Mouse (Mus musculus) heart, postnatal 10 days (tissue): ENCODE results near the gene Eif2ak1. TPM values are rescaled to one million over a fixed set of nuclear protein-coding genes. Genes with fewer than 3 reads are reported as not detected.
"Not testable (repeated sequence)": the region's sequence is repeated elsewhere in the genome, so short reads cannot be mapped to it uniquely, and the experiment has no call there.

Experiments
- DNase-seq, 2 experiments: peaks; one replicate each; pipeline ENCODE4 v3.0.0; 2021
- intact Hi-C: fragments of 180-260 bp; cut with DNase I; formaldehyde crosslinking; loops from one replicate; pipeline ENCODE4 v1.15.1; 2025
- total RNA-seq, 2 experiments: library from RNA; stranded (reverse); gene quantifications; 2 replicates each; pipeline ENCODE4 v1.2.3; 2021

Gene Eif2ak1
- total RNA-seq = 10 to 100 TPM; 19.9 to 21.9 TPM

DNA sequence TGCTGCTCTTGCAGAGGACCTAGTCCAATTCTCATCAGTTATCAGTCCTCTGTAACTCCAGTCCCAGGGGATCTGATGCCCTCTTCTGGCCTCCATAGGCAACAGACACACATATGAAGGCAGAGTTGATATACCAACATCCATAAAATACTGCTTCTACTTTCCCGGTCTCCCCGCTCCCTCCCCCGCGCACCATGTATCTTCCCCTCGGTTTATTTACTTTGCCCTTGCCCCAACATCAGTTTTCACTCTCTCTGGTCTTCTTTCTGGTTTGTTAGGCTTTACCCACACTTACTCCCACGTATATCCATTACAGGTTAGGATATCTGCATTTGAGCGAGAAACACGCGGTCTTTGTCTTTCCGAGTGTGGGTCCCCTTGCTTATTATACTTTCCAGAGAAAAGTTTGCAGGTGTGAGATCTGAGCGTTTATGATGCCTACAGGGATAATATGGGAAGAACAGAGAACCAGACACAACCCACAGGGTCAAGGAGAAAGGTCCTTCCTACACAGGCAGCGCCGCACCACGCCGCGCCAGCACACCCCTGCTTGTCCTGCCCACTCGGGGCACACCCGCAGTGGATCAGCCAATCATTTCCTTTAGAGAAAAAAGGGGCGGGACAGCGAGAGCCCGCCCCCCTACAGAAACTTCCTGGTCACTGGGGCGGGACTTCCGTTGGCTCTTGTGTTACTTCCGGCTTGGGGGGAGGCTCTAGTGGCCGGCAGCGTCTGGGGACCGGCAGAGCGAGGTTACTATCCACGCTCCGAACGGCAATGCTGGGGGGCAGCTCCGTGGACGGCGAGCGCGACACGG lies at the start of gene Eif2ak1:
Gene Eif2ak1 (plus strand): TSS at position 673 of the 815 bp plus-strand sequence.
- intact Hi-C loops = no loop called here
- peak; percentile 93 to 95 for DNase-seq

DNA sequence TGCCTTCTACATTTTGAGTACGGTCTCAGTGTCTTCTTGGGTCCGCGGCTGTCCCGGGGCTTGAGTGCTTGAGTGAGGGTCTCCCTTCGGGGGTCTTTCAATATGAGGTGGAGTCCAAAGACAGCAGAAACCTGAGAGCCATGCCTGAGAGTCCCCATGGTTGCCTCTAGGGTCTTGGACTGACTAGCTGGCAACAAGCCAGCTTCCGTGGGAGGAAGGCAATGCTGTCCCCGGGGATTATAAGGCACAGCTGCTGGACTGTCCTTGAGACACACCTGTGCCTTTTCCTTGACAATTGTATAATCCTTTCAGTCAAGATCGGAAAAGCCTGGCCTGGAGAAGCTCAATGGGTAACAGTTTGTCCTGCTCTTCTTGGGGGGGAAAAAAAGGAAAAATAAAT lies 35.6 kb upstream of the Eif2ak1 start:
- intact Hi-C loops = no loop called here
- no peak for DNase-seq

- intact Hi-C loops = no loop called here
- DNase-seq = no peak
Measured at GRCm38 (mm10) chr5:143785391-143785790, 32.2 kb upstream of the Eif2ak1 start.

- intact Hi-C loops, DNase-seq: not testable (repeated sequence)
Measured at GRCm38 (mm10) chr5:143801216-143801615, 16.4 kb upstream of the Eif2ak1 start.

- intact Hi-C loops = no loop called here
- DNase-seq = no peak
Measured at GRCm38 (mm10) chr5:143804056-143804765, 13.4 kb upstream of the Eif2ak1 start.

DNA sequence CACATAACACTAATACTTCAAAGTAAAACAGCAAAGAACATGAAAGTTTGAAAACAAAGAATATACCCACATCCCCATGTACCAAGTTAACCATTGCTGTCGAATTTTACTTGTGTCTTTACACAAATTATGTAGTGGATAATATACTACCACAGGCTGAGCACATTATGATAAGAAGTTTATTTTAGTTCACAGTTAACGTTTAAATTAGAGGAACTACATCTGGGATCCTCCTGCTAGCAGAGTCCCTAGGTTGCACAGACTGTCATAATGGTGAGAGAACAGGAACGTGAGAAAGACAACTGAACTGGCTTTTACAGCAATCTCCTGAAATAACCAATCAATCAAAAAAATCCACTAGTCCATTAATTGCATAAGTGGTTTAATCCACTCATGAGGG lies 10.3 kb upstream of the Eif2ak1 start:
- intact Hi-C loops = no loop called here
- no peak for DNase-seq

DNA sequence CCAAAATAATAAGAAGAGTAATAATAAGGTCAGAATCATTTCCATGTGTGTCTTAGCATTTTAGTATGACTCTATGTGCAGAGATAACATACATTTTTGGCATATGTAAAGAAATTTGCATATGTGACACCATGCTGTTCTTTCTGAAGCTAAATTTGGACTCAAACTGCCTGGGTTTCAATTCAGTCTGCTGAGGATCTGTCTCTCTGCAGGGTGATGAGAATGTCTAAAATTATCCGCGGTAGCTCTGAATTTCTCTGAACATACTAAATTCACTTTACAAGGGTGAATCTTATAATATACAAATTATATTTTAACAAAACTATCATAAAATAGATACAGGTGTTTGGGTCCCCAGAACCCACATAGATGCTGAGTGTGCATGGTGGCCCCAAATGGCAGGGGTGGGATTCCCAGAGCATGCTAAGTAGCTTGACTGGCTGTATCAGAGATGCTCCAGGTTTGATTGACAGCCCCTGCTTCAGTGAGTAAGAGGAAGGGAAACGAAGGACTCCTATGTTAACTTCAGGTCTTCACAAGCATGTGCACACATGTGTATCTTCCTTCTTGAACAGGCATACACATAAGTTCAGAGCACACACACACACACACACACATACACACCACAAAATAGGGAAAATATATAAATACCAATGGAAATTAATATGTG lies 8.0 kb upstream of the Eif2ak1 start:
- intact Hi-C loops = no loop called here
- no peak for DNase-seq

- intact Hi-C loops = no loop called here
Measured at GRCm38 (mm10) chr5:143811653-143812052, 5.9 kb upstream of the Eif2ak1 start.

GRCm38 (mm10) chr5:143814626-143815025 lies 3.0 kb upstream of the Eif2ak1 start:
- intact Hi-C loops = no loop called here
- DNase-seq = no peak

More at GRCm38 (mm10) chr5:143811653-143812052, 5.9 kb upstream of the Eif2ak1 start:
- DNase-seq = no peak

- no peak for DNase-seq
- intact Hi-C loops = no loop called here
Measured at GRCm38 (mm10) chr5:143817931-143818311, 333 bp downstream of the Eif2ak1 start.

- DNase-seq = no peak
- intact Hi-C loops = no loop called here
Measured at GRCm38 (mm10) chr5:143818461-143818860, 873 bp downstream of the Eif2ak1 start.

DNA sequence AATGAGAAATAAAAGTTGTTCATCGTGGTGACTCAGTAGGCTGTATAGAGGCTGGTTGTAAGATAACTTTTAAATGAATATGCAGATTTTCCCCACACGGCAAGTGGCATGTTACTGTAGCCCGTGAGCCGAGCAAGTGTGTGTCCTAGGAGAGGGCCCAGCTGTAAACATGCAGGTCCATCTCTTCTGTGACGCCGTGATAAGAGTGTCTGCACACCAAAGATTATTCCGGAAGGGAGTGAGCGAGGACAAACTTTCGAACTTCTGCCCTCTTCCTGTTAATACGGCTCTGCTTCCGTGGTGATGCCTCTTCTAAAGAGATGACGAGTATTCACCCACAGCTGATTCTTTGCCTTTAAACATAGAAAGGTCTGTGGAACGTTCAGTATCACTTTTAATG lies 1.4 kb downstream of the Eif2ak1 start:
- intact Hi-C loops = no loop called here

DNA sequence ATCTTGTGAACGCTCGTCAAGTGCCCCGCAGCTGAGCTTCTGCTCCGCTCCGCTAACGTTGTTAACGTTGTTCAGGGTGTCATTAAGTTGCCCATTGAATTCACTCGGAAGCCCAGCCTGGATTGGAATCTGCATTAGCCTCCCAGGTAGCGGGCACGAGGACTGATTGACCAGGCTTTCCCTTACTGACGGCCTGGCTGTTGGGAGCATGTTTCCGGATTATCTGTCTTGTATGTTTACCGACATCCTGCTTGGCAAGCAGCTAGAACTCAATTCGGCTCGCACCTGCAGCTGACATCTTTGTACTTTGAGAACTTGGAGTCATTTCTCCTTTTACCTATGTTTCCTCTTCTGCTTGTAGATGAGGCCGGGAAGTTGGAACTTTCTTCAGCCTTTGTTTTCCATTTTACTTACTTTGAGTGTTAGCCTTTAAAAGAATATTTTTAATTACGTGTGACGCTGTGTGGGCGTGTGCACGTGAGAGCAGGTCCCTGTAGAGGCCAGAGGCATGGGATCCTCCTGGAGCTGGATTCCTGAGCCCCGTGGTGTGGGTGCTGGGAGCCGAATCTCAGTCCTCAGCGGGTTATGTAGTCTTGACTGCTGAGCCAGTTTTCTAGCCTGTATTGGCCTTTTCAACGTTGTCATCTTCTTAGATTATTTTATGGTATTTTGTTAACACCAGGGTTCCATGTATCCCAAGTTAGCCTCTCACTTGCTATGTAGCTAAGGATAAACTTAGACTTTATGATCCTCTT lies 2.5 kb downstream of the Eif2ak1 start:
- intact Hi-C loops = no loop called here
- DNase-seq = no peak

More for the DNA sequence above, 1.4 kb downstream of the Eif2ak1 start:
- no peak for DNase-seq

DNA sequence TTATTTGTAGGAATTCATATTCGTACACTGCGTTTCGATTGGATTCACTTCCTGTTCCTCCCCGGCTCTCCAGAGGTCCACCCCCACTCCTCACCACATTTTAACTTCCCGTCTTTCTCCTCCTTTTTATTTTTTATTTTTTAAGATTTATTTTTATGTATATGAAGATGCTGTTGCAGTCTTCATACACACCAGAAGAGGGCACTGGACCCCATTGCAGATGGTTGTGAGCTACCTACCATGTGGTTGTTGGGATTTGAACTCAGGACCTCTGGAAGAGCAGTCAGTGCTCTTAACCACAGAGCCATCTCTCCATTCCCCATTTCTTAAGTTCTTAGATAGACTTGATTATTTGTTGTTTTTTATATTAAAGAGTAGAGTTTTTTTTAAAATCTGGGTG lies 3.2 kb downstream of the Eif2ak1 start:
- no peak for DNase-seq
- intact Hi-C loops = no loop called here

GRCm38 (mm10) chr5:143871547-143872169 lies 54.1 kb downstream of the Eif2ak1 start:
- intact Hi-C loops = no loop called here
- DNase-seq = no peak

DNA sequence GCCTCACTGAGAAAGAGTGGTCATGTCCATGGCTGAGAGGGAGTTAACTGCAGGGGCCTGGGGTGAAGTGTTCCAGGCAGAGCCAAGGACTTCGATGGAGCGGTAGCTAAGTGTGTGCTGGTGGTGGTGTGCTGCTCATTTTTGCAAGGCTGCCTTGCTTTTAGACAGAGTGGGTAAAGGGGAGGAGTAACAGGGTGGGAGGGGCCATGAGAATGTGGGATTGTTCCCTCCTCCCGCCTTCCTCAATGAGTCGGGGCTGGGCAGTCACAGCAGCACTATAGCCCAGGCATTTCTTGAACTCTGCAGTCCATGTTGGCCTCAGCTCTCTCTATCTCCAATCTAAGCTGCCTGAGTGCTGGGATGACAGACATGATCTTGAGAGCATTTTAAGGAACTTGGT lies 57.0 kb downstream of the Eif2ak1 start:
- no peak for DNase-seq
- intact Hi-C loops = no loop called here

- no peak for DNase-seq
- intact Hi-C loops = no loop called here
Measured at GRCm38 (mm10) chr5:143885274-143885673, 67.7 kb downstream of the Eif2ak1 start.

DNA sequence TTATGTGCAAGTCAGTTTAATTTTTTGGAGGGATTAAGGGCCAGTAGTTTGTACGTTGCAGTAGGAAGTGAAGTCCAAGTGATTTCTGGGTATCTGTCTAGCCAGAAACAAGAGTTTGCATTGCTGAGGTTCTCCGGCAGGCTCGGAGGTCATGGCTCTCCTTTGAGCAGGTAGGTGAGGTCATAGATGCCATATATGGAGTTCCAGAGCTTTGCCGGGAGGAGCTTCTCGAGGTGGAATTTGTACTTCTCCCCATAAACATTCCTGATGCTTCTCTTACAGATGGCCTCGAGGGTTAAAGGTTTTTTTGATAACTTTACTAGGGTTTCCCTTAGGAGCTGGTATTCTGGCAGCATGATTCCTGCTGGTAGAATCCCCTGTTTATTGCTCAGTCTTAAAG lies 73.2 kb downstream of the Eif2ak1 start:
- intact Hi-C loops = no loop called here
- no peak for DNase-seq

GRCm38 (mm10) chr5:143892255-143892886 lies 74.8 kb downstream of the Eif2ak1 start:
- peak in 1 of 2 experiments; percentile 19 for DNase-seq
- intact Hi-C loops = no loop called here

- DNase-seq = no peak
- intact Hi-C loops = no loop called here
Measured at GRCm38 (mm10) chr5:143893396-143893795, 75.8 kb downstream of the Eif2ak1 start.
